Mouse (Mus musculus) kidney, adult 2 months (tissue): ENCODE results near the gene Crybb1. TPM values are rescaled to one million over a fixed set of nuclear protein-coding genes. Genes with fewer than 3 reads are reported as not detected.

Source experiments
- DNase-seq: peaks from one replicate; pipeline ENCODE4 v3.0.0; 2021
- H3K27ac ChIP-seq: fragments of 200-500 bp; 2 replicates; pipeline ENCODE4 v1.5.1; 2012; ENCODE audit warnings: low read depth, low read length, control low read depth, inconsistent platforms; ENCODE audit not compliant: insufficient read depth
- H3K27me3 ChIP-seq: fragments of 200-500 bp; replicated peaks from 2 replicates; pipeline ENCODE4 v1.6.1; 2012; ENCODE audit warnings: mild to moderate bottlenecking, moderate library complexity, low read length, inconsistent platforms; ENCODE audit not compliant: control insufficient read depth, insufficient read depth
- H3K36me3 ChIP-seq: fragments of 200-500 bp; 2 replicates; pipeline ENCODE4 v1.6.1; 2012; ENCODE audit warnings: mild to moderate bottlenecking, moderate library complexity, low read length, inconsistent platforms; ENCODE audit not compliant: control insufficient read depth, insufficient read depth
- H3K4me1 ChIP-seq: fragments of 200-500 bp; 2 replicates; pipeline ENCODE4 v1.6.1; 2011; ENCODE audit warnings: low read length; ENCODE audit not compliant: control insufficient read depth, insufficient read depth
- H3K4me3 ChIP-seq: fragments of 200-500 bp; 2 replicates; pipeline ENCODE4 v1.5.1; 2011; ENCODE audit warnings: mild to moderate bottlenecking, low read depth, low read length, control low read depth; ENCODE audit not compliant: insufficient read depth
- CTCF ChIP-seq: fragments of 200-500 bp; conservative IDR thresholded peaks from 2 replicates; pipeline ENCODE4 v1.5.1; 2011; ENCODE audit warnings: low read depth, mild to moderate bottlenecking, control low read depth, low read length, moderate library complexity, mixed read lengths; ENCODE audit not compliant: insufficient read depth, insufficient read length
- POLR2A ChIP-seq: fragments of 200-500 bp; IDR thresholded peaks from one replicate; pipeline ENCODE4 v1.6.1; 2011; ENCODE audit warnings: low read depth, low read length, control low read depth
- WGBS: fragments of 180-500 bp; shearing (Covaris S2); methylation state at CpG from one replicate; pipeline ENCODE4 v1.1.7; 2018; 5-methylcytosine and 5-hydroxymethylcytosine counted together
- polyA plus RNA-seq: library from polyadenylated mRNA; depleted of rRNA; stranded (reverse); fragments of >200 nt; gene quantifications from 2 replicates; pipeline ENCODE4 v1.2.3, GENCODE M21; 2012

Crybb1 gene
- polyA plus RNA-seq, 1 experiment, result 0.14 TPM

- Histone ChIP-seq H3K4me3 (no peak overlapping the region), H3K4me1 (peaks cover 9% of the 10 kb centered on the region), H3K27ac (no peak overlapping the region), H3K27me3 (no peaks in the 10 kb centered on the region), H3K36me3 (no peaks in the 10 kb centered on the region)
- TF ChIP-seq CTCF, result no peak
- TF ChIP-seq POLR2A, result no peak
- no peak for DNase-seq
- 84% methylated on average over 4 of the region's 4 CpGs for WGBS
These were observed 26.1 kb downstream of the Crybb1 start for GRCm38 (mm10) chr5:112281676-112282075.

GRCm38 (mm10) chr5:112282123-112282779, 26.6 kb downstream of the Crybb1 start:
- DNase-seq, result peak; percentile 54
- no peak overlapping the region for H3K27ac ChIP-seq
- peaks cover 13% of the 10 kb centered on the region for H3K4me1 ChIP-seq
- H3K4me3 ChIP-seq, result no peak overlapping the region
- no peaks in the 10 kb centered on the region for H3K27me3 ChIP-seq
- no peaks in the 10 kb centered on the region for H3K36me3 ChIP-seq
- WGBS, result 45% methylated on average over 6 of the region's 6 CpGs
- no peak for TF ChIP-seq POLR2A
- TF ChIP-seq CTCF, result no peak

- Histone ChIP-seq H3K27me3 (no peaks in the 10 kb centered on the region), H3K27ac (peak overlapping the region; percentile 38), H3K36me3 (no peaks in the 10 kb centered on the region), H3K4me1 (peaks cover 18% of the 10 kb centered on the region), H3K4me3 (no peak overlapping the region)
- peak; percentile 48 for DNase-seq
- 60% methylated on average over 9 of the region's 9 CpGs for WGBS
- TF ChIP-seq CTCF, result no peak
- TF ChIP-seq POLR2A, result no peak
These were observed 27.3 kb downstream of the Crybb1 start for GRCm38 (mm10) chr5:112282780-112283482.

- DNase-seq, result peak; percentile 78
- Histone ChIP-seq H3K4me3 (no peak overlapping the region), H3K36me3 (no peaks in the 10 kb centered on the region), H3K27ac (peak overlapping the region; percentile 62), H3K4me1 (peaks cover 18% of the 10 kb centered on the region), H3K27me3 (no peaks in the 10 kb centered on the region)
- WGBS, result 61% methylated on average over 10 of the region's 10 CpGs
- TF ChIP-seq CTCF (no peak), POLR2A (no peak)
These were observed 28.1 kb downstream of the Crybb1 start for GRCm38 (mm10) chr5:112283543-112284202.

GRCm38 (mm10) chr5:112284203-112284582, 28.6 kb downstream of the Crybb1 start:
- peaks cover 16% of the 10 kb centered on the region for H3K4me1 ChIP-seq
- no peak for DNase-seq

GRCm38 (mm10) chr5:112285548-112286085, 30.0 kb downstream of the Crybb1 start:
- Histone ChIP-seq H3K27ac (no peak overlapping the region), H3K4me3 (no peak overlapping the region), H3K27me3 (no peaks in the 10 kb centered on the region), H3K4me1 (peaks cover 16% of the 10 kb centered on the region), H3K36me3 (no peaks in the 10 kb centered on the region)
- 89% methylated on average over 7 of the region's 7 CpGs for WGBS
- TF ChIP-seq CTCF (no peak), POLR2A (no peak)
- no peak for DNase-seq

More at GRCm38 (mm10) chr5:112284203-112284582, 28.6 kb downstream of the Crybb1 start:
- Histone ChIP-seq H3K27me3 (no peaks in the 10 kb centered on the region), H3K4me3 (no peak overlapping the region), H3K27ac (peak overlapping the region; percentile 62), H3K36me3 (no peaks in the 10 kb centered on the region)
- TF ChIP-seq POLR2A, result no peak
- WGBS, result 60% methylated on average over 7 of the region's 7 CpGs

GRCm38 (mm10) chr5:112286608-112286983, 31.0 kb downstream of the Crybb1 start:
- 83% methylated on average over 2 of the region's 2 CpGs for WGBS
- Histone ChIP-seq H3K27me3 (no peaks in the 10 kb centered on the region), H3K4me3 (no peak overlapping the region), H3K36me3 (no peaks in the 10 kb centered on the region), H3K27ac (no peak overlapping the region), H3K4me1 (peaks cover 16% of the 10 kb centered on the region)
- TF ChIP-seq POLR2A, result no peak
- no peak for TF ChIP-seq CTCF
- no peak for DNase-seq
